Mouse (Mus musculus) neural tube, embryonic 12.5 days (tissue): Measurements from ENCODE around the gene Nlgn1. TPM values are rescaled to one million over a fixed set of nuclear protein-coding genes. Genes with fewer than 3 reads are reported as not detected.

Experiments used
- ATAC-seq: fragments of 200-750 bp; cut with Nextera tagmentation; 2 replicates; pipeline ENCODE4 v1.8.0; 2017; ENCODE audit warnings: low read depth, mild to moderate bottlenecking, moderate TSS enrichment, moderate library complexity; ENCODE audit not compliant: low FRiP score
- H3K27ac ChIP-seq: fragments of 300-500 bp; sonication (generic); 2 replicates; pipeline ENCODE4 v1.5.1; 2016
- H3K27me3 ChIP-seq: fragments of 300-500 bp; sonication (generic); replicated peaks from 2 replicates; pipeline ENCODE4 v1.6.1; 2016; ENCODE audit warnings: mild to moderate bottlenecking
- H3K36me3 ChIP-seq: fragments of 300-500 bp; sonication (generic); 2 replicates; pipeline ENCODE4 v1.6.1; 2016; ENCODE audit warnings: mild to moderate bottlenecking
- H3K4me1 ChIP-seq: fragments of 300-500 bp; sonication (generic); 2 replicates; pipeline ENCODE4 v1.6.1; 2016
- H3K4me2 ChIP-seq: fragments of 300-500 bp; sonication (generic); replicated peaks from 2 replicates; pipeline ENCODE4 v1.6.1; 2016; ENCODE audit warnings: mild to moderate bottlenecking
- H3K4me3 ChIP-seq: fragments of 300-500 bp; sonication (generic); 2 replicates; pipeline ENCODE4 v1.5.1; 2016
- H3K9ac ChIP-seq: fragments of 300-500 bp; sonication (generic); 2 replicates; pipeline ENCODE4 v1.6.1; 2016; ENCODE audit warnings: mild to moderate bottlenecking
- H3K9me3 ChIP-seq: fragments of 300-500 bp; sonication (generic); 2 replicates; pipeline ENCODE4 v1.6.1; 2016; ENCODE audit warnings: mild to moderate bottlenecking
- WGBS: fragments of 180-500 bp; shearing (Covaris S2); methylation state at CpG from one replicate; pipeline ENCODE4 v1.1.7; 2016; 5-methylcytosine and 5-hydroxymethylcytosine counted together
- polyA plus RNA-seq: library from polyadenylated mRNA; unstranded; fragments of >200 nt; fragmentation: Nextera tagmentation; extraction: Ambion mirVana; gene quantifications from 2 replicates; pipeline ENCODE4 v1.2.1, GENCODE M21; 2016

Gene Nlgn1
- 8.5 TPM in 2 replicates for polyA plus RNA-seq

DNA sequence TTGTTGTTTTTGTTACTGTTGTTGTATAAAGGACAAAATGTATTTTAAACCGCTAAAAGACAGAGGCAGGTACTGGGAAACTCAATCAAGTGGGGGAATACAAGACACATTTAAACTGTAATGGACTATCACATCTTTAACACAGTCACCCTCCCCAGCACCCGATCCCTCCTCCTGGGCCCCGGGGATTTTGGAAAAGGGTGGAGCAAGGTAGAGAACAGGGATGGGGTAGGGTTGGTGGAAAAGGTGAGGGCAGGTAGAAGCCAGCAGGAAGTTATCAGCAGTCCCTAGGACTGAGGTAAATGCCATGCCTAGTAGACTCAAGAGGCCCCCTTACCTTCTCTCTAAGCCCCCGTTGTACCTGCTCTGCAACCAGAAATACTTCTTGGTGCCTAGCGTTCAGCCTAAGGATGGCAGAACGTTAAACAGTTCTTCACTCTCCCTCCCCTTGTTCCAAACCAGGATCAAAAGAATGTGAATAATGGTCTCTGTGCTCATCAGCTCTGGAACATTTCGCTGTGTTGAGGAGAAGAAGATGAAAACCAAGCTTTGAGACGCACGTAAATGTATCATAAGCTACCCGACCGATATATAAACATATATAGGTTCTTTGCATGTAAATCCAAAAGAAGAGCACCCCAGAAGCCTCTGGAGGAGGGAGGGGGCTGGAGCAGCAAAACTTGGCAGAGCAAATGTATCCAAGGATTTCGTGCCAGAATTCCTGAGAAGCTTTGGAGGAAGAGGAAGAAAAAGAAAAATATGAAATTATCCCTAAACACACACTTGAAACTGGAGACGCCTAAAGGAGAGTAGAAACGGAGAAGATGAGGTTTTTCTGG lies at the start of gene Nlgn1:
TSS of gene Nlgn1 (minus strand) at position 61 of the 839 bp plus-strand sequence.
- Histone ChIP-seq H3K4me2 (peak within 1 kb of the TSS; percentile 91), H3K27me3 (0 out of 2 replicates have a peak, but pooled peaks cover 9% of the 10 kb centered on the region), H3K4me1 (0 out of 2 replicates have a peak, but pooled peaks cover 8% of the 10 kb centered on the region), H3K27ac (peak within 1 kb of the TSS; percentile 50; the same call in 1 of the 2 replicates), H3K36me3 (no peaks in the 10 kb centered on the region), H3K9ac (peak within 1 kb of the TSS; percentile 73), H3K9me3 (no peaks in the 10 kb centered on the region), H3K4me3 (peak within 1 kb of the TSS; percentile 60)
- no peak for ATAC-seq
- WGBS, result 3% methylated on average over 14 of the region's 14 CpGs

DNA sequence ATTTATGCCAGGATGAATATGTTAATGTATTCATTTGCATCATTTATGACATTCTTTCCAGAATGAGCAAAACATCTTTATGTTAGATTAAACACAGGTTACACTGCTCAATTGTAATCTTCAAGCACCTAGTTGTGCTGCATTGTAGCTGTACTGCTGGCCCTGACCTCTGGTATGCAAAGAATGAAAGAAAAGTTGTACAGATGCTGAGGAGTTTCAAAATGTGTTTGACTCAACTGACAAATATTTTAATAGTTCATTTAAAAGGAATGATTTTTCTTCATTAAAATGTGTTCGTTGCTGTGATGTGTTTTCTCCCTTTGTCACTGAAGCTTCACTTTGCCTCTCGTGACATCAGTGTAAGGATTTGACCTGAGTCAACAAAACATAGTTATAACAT lies 46.0 kb upstream of the Nlgn1 start:
- Histone ChIP-seq H3K27ac (no peak overlapping the region), H3K9me3 (no peaks in the 10 kb centered on the region), H3K27me3 (no peaks in the 10 kb centered on the region), H3K4me2 (no peak overlapping the region), H3K4me1 (no peaks in the 10 kb centered on the region), H3K4me3 (no peak overlapping the region), H3K36me3 (no peaks in the 10 kb centered on the region), H3K9ac (no peak overlapping the region)
- WGBS, result 89% methylated on average over 2 of the region's 2 CpGs
- ATAC-seq, result no peak

GRCm38 (mm10) chr3:26355082-26355481 lies 22.8 kb upstream of the Nlgn1 start:
- H3K9me3 ChIP-seq, result no peaks in the 10 kb centered on the region
- no peaks in the 10 kb centered on the region for H3K36me3 ChIP-seq
- no peak overlapping the region for H3K27ac ChIP-seq
- no peak for ATAC-seq
- H3K27me3 ChIP-seq, result no peaks in the 10 kb centered on the region
- H3K9ac ChIP-seq, result no peak overlapping the region
- WGBS, result 78% methylated on average over 5 of the region's 5 CpGs
- no peak overlapping the region for H3K4me3 ChIP-seq
- H3K4me2 ChIP-seq, result no peak overlapping the region
- no peaks in the 10 kb centered on the region for H3K4me1 ChIP-seq

DNA sequence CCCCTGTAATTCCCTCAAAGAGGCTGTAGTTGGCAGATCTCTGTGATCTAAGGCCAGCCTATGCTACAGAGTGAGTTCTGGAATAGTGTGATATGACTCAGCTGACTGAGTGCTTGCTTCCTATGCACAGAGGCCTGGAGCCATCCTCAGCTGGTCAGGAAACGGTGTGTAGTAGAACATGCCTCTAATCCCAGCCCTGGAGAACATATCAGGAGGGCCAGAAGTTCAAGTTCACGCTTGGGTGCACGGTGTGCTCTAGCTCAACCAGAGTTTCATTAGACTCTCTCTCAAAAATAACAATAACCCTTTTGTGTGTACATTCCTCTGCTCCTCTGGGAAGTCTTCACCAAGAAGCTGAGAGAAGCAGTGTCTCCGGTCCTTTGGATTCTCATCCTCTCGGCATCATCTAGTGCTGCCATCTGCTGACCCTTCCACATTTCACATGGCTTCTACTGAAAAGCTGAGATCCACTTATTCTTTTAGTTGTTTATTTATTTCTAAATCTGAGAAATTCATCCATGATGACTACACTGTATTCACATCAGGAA lies 22.3 kb upstream of the Nlgn1 start:
- H3K9me3 ChIP-seq, result no peaks in the 10 kb centered on the region
- no peak overlapping the region for H3K9ac ChIP-seq
- no peak for ATAC-seq
- no peak overlapping the region for H3K4me3 ChIP-seq
- no peaks in the 10 kb centered on the region for H3K27me3 ChIP-seq
- no peaks in the 10 kb centered on the region for H3K36me3 ChIP-seq
- no peaks in the 10 kb centered on the region for H3K4me1 ChIP-seq
- WGBS, result 80% methylated on average over 5 of the region's 5 CpGs
- H3K27ac ChIP-seq, result no peak overlapping the region
- H3K4me2 ChIP-seq, result no peak overlapping the region

- Histone ChIP-seq H3K27ac (no peak overlapping the region), H3K9me3 (no peaks in the 10 kb centered on the region)
- WGBS, result 85% methylated on average over 2 of the region's 2 CpGs
Measured at GRCm38 (mm10) chr3:26337495-26337894, 5.2 kb upstream of the Nlgn1 start.

DNA sequence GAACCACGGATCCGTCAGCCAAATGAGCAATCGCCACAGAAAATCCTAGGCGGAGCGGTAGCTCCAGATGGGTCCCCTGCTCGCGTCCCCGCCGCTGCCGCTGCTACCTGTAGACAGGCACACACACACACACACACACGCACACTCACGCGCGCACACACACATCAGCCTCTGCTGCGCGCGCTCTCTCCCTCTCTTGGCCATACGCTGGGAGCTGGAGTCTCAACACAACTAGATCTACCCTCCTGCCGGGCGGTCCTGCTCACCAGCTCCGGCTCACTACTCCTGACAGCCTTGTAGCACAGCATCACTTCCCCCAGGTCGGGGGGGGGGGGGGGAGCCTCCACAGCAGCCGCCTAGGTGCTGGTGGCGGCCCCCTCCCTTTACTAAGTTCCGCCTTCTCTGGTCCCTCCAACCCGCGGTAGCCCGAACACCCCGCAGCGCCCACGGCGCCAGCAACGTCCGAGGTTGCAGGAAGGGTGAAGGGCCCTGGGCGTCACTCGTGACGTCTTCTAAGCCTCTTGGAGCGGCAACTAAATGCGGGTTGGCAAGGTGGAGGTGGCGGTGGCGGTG lies 1.1 kb upstream of the Nlgn1 start:
- Histone ChIP-seq H3K9me3 (no peaks in the 10 kb centered on the region), H3K36me3 (no peaks in the 10 kb centered on the region), H3K27ac (no peak overlapping the region), H3K27me3 (0 out of 2 replicates have a peak, but pooled peaks cover 9% of the 10 kb centered on the region), H3K4me3 (peak overlapping the region; percentile 48), H3K4me2 (peak overlapping the region; percentile 91), H3K9ac (peak overlapping the region; percentile 48), H3K4me1 (0 out of 2 replicates have a peak, but pooled peaks cover 8% of the 10 kb centered on the region)
- ATAC-seq, result peak; percentile 41
- WGBS, result under 1% methylated on average over 41 of the region's 41 CpGs

More at GRCm38 (mm10) chr3:26337495-26337894, 5.2 kb upstream of the Nlgn1 start:
- no peak for ATAC-seq
- H3K4me1 ChIP-seq, result 0 out of 2 replicates have a peak, but pooled peaks cover 8% of the 10 kb centered on the region
- no peak overlapping the region for H3K9ac ChIP-seq
- no peaks in the 10 kb centered on the region for H3K36me3 ChIP-seq
- H3K4me2 ChIP-seq, result no peak overlapping the region
- 0 out of 2 replicates have a peak, but pooled peaks cover 6% of the 10 kb centered on the region for H3K27me3 ChIP-seq
- no peak overlapping the region for H3K4me3 ChIP-seq

DNA sequence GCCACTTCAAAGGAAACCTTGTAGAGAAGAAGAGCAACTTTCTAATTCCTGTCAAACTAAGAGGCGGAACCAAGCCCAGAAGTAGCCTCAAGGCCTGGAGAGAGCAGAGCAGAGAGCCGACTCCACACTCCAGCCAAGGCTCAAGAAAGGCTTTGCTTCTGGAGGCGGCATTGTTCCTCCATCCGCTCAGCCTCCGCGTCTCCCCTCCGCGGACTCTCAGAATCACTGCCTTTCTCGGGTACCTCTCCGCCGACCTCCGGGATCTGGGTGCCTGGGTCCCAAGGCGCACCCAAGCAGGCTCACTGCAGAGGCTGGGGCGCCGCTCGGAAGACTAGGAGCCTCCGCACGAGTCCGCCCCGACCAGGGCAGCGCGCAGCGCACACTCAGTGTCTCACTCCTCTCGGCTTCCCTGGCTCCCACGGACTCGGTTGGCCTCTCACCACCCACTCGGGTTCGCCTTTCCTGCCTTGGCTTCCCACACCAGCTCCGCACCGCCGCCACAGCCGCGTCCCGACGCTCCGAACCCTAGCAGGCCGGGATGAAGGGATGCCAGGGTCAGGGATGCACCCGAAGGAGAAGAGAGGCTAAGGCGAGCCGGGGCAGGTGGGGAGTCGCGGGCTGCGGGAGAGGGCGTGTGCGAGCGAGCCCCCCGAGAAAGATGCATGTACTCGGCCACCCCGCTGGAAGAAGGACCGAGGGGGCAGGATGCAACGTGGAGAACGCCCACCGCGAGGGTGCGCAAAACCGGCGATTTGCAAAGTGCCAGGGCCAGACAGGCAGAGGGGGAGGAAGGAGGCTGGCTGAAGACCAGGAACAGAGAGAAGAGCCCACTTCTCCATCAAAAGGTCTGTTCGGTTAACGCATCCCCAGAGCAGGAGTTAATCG lies 841 bp downstream of the Nlgn1 start:
- peak overlapping the region; percentile 91 for H3K4me2 ChIP-seq
- H3K9me3 ChIP-seq, result no peaks in the 10 kb centered on the region
- H3K4me1 ChIP-seq, result 0 out of 2 replicates have a peak, but pooled peaks cover 8% of the 10 kb centered on the region
- peak overlapping the region; percentile 73 for H3K9ac ChIP-seq
- under 1% methylated on average over 60 of the region's 60 CpGs for WGBS
- peak overlapping the region; percentile 50; the same call in 1 of the 2 replicates for H3K27ac ChIP-seq
- H3K27me3 ChIP-seq, result 0 out of 2 replicates have a peak, but pooled peaks cover 9% of the 10 kb centered on the region
- peak overlapping the region; percentile 60 for H3K4me3 ChIP-seq
- no peaks in the 10 kb centered on the region for H3K36me3 ChIP-seq
- ATAC-seq, result peak; percentile 81

DNA sequence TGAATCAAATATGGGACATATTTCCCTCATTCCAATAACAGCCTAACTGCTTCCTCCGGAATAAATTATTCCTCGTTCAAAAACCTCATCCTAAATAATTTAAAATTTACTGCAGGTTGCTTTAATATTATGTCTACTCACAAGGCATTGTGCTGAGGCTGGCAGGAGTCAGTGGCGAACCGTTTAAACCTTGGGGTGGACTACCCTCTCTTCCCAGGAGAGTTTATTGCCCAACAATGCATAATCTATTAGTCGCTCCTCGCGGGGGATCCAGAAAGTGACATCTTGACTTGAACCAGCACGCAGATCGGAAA lies 1.4 kb downstream of the Nlgn1 start:
- 0 out of 2 replicates have a peak, but pooled peaks cover 9% of the 10 kb centered on the region for H3K27me3 ChIP-seq
- peak overlapping the region; percentile 91 for H3K4me2 ChIP-seq
- no peaks in the 10 kb centered on the region for H3K9me3 ChIP-seq
- H3K9ac ChIP-seq, result peak overlapping the region; percentile 73; the same call in 1 of the 2 replicates
- H3K4me1 ChIP-seq, result 0 out of 2 replicates have a peak, but pooled peaks cover 8% of the 10 kb centered on the region
- no peak overlapping the region for H3K27ac ChIP-seq
- 3% methylated on average over 9 of the region's 9 CpGs for WGBS
- H3K4me3 ChIP-seq, result peak overlapping the region; percentile 60
- peak; percentile 54; the same call in 1 of the 2 replicates for ATAC-seq
- H3K36me3 ChIP-seq, result no peaks in the 10 kb centered on the region

GRCm38 (mm10) chr3:26330019-26330418 lies 2.2 kb downstream of the Nlgn1 start:
- no peak for ATAC-seq
- no peak overlapping the region for H3K9ac ChIP-seq
- H3K4me3 ChIP-seq, result no peak overlapping the region
- 0 out of 2 replicates have a peak, but pooled peaks cover 8% of the 10 kb centered on the region for H3K4me1 ChIP-seq
- H3K36me3 ChIP-seq, result no peaks in the 10 kb centered on the region
- WGBS, result 63% methylated on average over 4 of the region's 4 CpGs
- H3K27ac ChIP-seq, result no peak overlapping the region
- H3K4me2 ChIP-seq, result peak overlapping the region; percentile 31
- H3K9me3 ChIP-seq, result no peaks in the 10 kb centered on the region
- 0 out of 2 replicates have a peak, but pooled peaks cover 9% of the 10 kb centered on the region for H3K27me3 ChIP-seq

GRCm38 (mm10) chr3:26324510-26324909 lies 7.8 kb downstream of the Nlgn1 start:
- 63% methylated on average over 1 of the region's 1 CpGs for WGBS
- ATAC-seq, result no peak
- no peak overlapping the region for H3K27ac ChIP-seq
- H3K27me3 ChIP-seq, result no peaks in the 10 kb centered on the region
- H3K4me1 ChIP-seq, result no peaks in the 10 kb centered on the region
- no peak overlapping the region for H3K4me2 ChIP-seq
- no peaks in the 10 kb centered on the region for H3K36me3 ChIP-seq
- no peaks in the 10 kb centered on the region for H3K9me3 ChIP-seq
- H3K9ac ChIP-seq, result no peak overlapping the region
- H3K4me3 ChIP-seq, result no peak overlapping the region

DNA sequence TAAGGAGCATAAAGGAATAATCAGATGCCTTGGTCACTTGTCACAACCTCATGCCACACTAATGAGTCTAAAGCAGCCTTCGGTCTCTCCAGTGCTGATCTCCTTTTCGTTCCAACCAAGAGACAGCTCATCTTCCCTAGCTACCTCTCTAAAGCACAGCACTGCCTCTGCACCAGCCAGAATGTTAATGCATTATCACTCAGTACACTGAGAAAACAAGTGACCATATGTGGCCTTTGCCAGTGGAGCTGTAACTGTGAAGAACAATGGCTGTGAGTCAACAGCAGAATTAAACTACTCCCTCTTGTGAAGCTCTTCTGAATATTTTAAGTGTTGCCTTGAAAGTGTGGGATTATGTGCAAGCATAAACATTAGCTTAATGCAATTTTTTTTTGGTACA lies 14.9 kb downstream of the Nlgn1 start:
- Histone ChIP-seq H3K27ac (no peak overlapping the region), H3K4me3 (no peak overlapping the region), H3K9ac (no peak overlapping the region), H3K9me3 (no peaks in the 10 kb centered on the region), H3K27me3 (no peaks in the 10 kb centered on the region), H3K36me3 (no peaks in the 10 kb centered on the region), H3K4me1 (no peaks in the 10 kb centered on the region), H3K4me2 (no peak overlapping the region)
- 74% methylated on average over 2 of the region's 2 CpGs for WGBS
- ATAC-seq, result no peak
